Mouse (Mus musculus) lung, postnatal 0 days (tissue): Measurements from ENCODE around the gene Ccnt1.

ENCODE experiments used
- CTCF ChIP-seq: IDR thresholded peaks from 2 replicates; pipeline ENCODE4 v1.5.1; 2016; ENCODE audit warnings: antibody characterized with exemption, mild to moderate bottlenecking
- EP300 ChIP-seq: IDR thresholded peaks from 2 replicates; pipeline ENCODE4 v1.6.1; 2016; ENCODE audit warnings: antibody characterized with exemption, mild to moderate bottlenecking, control low read depth

- TF ChIP-seq EP300 (no peak), CTCF (no peak)
Observed at GRCm38 (mm10) chr15:98608784-98609250, 38.1 kb upstream of the Ccnt1 start.
